Mouse (Mus musculus) right cerebral cortex, adult 18-20 months (tissue): ENCODE results near the gene Wdr72.
A peak's percentile ranks its signal among the peaks of the same experiment; 100 is the strongest.

Experiments
- DNase-seq: peaks from one replicate; pipeline ENCODE4 v3.0.0; 2022; ENCODE audit warnings: mixed read lengths

Gene Wdr72

DNA sequence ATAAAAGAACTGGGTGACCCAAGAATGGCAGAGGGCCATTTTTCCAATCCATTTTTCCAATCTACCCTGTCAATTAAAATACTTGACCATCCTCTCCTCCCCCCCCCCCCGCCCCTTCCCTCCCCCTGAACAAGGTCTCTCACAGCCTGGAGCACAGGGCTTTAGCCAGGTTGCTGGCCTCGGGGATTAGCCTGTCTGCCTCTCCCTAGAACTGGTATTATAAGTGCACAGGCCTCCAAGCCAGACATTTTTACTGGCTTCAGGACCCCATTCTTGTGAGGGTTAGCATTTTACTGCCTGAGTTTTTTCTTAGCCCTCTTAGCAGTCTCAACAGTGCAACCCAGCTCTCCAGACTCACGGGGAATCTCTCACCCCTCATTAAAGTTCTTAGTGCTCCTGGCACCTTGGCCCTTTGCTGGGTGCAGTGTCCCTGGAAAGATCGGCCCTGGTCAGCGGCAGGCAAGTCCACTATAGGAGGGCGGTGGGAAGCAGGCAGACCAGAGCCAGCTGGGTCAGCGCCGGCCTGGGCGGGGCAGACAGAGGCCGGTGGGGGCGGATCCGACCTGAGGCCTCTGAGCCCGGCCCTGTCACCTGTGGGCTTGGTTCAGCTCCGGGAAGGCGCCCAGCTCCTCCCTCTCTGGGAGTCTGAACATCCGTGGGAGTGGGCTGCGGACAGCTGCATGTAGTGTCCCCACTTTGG lies at the start of gene Wdr72:
TSS of gene Wdr72 (plus strand) at position 596 of the 700 bp plus-strand sequence.
- DNase-seq: no peak

GRCm38 (mm10) chr9:74066278-74066677 lies 43.9 kb upstream of the Wdr72 start:
- DNase-seq: peak; percentile 6

GRCm38 (mm10) chr9:74066766-74067165 lies 43.4 kb upstream of the Wdr72 start:
- no peak for DNase-seq

DNA sequence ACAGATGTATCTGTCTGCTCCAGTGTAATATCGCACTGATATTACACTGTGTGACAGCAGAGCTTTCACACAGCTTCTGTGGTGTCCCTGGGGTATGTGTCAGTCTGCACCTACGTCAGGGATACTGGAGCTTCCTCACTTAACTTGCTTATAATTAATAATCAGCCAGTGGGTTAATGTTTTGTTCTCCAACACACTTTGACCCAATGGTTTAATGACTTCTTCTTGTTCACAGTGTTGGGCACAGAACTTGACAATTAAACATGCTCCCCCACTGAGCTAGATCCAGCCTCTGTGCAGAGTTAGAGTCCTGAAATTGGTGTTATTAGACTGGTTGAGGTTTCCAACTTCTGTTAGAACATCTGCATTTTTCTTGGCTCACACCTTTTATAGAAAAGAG lies 34.2 kb upstream of the Wdr72 start:
- DNase-seq: no peak

- no peak for DNase-seq
Observed at GRCm38 (mm10) chr9:74078458-74078857, 31.7 kb upstream of the Wdr72 start.

GRCm38 (mm10) chr9:74080241-74080640 lies 29.9 kb upstream of the Wdr72 start:
- DNase-seq: no peak

GRCm38 (mm10) chr9:74101591-74101990 lies 8.6 kb upstream of the Wdr72 start:
- DNase-seq: no peak

DNA sequence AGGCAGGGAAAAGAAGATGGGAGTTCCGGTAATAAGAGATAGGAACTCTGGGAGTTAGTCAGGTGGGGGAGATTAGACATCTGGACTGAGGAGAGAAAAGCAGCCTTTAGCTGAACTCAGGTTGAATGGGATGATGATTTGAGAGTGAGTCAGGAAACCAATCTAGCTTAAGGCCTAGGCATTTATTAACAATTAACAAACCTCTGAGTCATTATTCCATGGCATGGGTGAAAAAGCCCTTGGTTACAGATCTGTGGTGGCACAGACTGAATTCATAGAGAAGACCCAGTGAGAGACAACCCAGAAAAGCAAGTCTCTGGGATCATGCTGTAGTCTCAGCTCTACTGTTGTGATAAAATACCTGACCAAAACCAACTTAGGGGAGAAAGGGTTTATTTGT lies 7.5 kb upstream of the Wdr72 start:
- DNase-seq: no peak

- DNase-seq: no peak
Observed at GRCm38 (mm10) chr9:74110461-74110816, 283 bp downstream of the Wdr72 start.

GRCm38 (mm10) chr9:74112526-74112925 lies 2.4 kb downstream of the Wdr72 start:
- no peak for DNase-seq

- DNase-seq: no peak
Observed at GRCm38 (mm10) chr9:74126222-74126621, 16.1 kb downstream of the Wdr72 start.

DNA sequence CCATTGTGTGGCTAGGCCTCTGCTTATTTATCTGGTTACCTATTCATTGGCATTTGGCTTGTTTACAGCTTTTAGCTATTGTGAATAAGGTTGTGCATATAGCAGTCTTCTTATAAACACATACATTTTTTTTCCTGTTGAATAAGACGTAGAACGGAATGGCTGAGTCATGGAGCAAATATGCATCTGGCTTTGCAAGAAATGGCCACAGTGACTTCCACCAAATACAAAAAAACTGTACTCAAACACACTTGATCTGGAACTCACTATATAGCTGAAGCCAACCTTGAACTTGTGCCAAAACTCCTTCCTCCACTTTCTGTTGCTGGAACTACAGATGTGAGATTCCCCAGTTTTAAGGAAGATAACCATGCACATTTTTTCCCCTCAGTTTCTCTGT lies 23.9 kb downstream of the Wdr72 start:
- DNase-seq: no peak

GRCm38 (mm10) chr9:74141864-74142263 lies 31.7 kb downstream of the Wdr72 start:
- peak; percentile 59 for DNase-seq

DNA sequence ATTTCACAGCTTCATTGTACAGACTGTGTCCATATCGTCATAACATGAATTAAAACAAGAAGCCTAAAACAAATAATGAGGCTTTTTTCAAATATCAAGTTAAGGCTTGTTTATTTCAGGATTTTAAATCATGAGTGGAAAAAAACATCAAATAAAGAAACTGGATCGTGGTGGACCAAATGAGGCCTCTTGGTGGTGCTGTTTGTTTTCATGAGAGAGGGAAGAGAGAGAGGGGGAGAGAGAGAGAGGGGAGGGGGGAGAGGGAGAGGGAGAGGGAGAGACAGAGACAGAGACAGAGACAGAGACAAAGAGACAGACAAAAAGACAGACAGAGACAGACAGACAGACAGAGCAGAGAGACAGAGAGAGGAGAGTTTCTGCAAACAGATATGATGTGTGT lies 32.5 kb downstream of the Wdr72 start:
- DNase-seq: no peak

DNA sequence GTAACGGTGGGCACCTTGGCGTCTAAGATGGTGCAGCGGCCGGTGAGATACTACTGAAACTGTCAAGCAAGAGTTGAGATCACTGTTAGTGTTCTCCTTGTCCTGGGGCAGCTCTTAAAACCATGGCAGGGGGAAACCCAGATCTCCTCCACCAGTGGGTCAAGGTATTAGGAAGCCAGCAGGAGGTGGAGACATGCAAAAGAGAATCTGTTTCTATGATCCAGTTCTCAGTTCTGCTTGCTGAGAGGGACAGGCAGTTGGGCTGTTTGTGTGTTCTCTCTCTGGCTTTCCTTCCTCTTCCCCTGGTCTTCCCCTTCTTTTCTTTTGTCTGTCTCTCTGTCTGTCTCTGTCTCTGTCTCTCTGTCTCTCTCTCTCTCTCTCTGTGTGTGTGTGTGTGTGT lies 35.0 kb downstream of the Wdr72 start:
- no peak for DNase-seq

DNA sequence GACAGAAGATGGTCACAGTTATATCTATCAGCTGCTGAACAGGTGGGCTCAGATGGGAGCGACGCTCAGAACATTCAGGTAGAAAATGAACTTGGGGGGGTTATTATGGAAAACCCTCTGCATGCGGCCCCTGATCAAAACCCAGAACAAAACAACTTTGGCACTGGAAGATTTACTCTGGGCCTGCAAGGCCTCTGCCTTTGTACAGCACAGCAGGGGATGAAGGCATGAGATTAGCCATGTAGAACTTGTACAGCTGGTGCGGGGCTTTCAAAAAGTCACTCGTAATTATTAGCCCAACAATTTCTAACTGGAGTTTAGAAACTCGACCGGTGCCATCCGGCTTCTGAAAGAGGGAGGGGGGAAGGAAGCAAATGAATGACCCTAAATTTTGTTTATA lies 38.1 kb downstream of the Wdr72 start:
- no peak for DNase-seq

DNA sequence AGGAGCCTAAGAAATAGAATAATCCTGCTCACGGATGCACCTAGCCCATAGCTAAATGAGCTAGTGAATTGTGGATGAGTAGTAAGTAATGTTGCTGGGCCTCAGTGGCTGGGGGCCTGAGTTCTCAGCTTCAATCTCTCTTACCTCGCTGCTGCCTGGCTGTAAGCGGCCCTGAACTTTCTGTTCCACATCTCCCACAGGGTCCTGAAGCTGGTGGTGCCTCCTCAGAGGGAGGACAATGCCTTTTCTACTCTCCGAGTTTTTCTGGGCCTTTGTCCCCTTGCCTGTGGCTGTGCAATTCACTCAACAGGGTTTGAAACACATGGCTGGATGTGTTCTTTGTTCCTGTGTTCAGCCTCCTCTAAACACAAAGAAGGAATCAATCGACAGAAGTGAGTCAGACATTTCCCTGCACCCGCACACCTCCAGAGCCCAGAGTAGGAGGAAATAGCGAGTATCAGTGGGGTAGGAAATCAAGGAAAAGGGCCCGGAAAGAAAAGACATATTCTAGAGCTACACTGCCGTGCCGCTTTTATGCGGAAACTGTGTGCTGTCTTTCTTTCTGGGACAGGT lies 50.3 kb downstream of the Wdr72 start:
- DNase-seq: no peak

GRCm38 (mm10) chr9:74165697-74166096 lies 55.5 kb downstream of the Wdr72 start:
- DNase-seq: no peak

- peak; percentile 2 for DNase-seq
Observed at GRCm38 (mm10) chr9:74169904-74170303, 59.7 kb downstream of the Wdr72 start.

DNA sequence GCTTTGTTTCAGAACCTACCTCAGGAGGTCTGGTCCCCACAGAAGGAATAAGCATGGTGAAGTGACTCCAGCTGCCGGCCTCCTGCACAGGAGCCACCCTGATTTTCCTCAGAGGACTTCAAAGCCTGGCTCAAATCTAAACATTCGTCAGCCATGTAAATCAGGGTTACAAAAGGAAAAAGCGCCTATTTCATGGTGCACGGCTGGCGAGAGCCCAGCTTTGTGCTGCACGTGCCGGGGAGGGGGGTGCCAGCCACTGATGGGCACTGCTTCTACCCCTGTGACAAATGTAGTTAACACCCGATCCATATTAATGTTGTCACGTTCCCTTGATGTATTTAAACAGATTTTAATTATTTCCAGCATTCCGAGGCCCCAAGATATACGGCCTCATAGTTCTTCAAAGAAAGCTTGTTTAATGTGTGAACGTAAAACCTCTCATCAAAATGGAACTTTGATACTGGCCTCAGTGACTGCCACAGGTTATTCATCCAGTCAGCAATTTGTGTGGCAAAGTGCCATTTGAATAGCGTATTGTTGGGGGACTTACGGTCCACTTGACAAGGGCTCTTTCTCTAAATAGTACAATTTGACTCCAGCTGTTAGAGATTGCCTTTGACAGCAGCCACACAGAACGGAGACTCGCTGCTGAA lies 76.7 kb downstream of the Wdr72 start:
- no peak for DNase-seq

DNA sequence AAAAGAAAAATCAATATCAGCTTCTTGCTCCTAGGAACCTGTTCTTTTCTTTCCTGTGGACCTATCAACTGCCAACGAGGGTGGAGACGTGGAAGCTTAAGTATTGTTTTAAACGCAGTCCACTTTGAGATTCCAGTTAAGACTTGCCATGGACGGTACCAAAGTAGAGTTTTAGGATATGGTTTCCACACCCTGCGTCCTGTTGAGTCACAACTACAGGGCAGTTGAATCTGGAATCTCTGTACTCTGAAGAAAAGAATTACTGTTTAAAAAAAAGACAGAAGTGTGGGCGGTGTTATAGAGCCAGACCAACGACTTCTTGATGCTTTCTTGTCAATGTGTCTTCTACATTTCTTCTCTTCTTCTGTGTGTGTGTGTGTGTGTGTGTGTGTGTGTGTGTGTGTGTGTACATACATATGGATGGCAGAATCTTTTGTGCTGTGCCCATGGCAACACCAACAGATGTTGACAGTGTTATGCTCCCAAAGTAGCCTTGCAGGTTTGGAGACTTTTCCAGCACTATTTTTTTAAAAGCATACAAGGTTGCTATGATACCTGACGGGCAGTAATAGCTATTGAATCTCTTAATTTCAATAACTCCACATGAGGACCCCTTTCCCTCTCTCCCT lies 77.4 kb downstream of the Wdr72 start:
- DNase-seq: no peak

- DNase-seq: no peak
Observed at GRCm38 (mm10) chr9:74194898-74195297, 84.7 kb downstream of the Wdr72 start.

GRCm38 (mm10) chr9:74228272-74228671 lies 118.1 kb downstream of the Wdr72 start:
- no peak for DNase-seq

DNA sequence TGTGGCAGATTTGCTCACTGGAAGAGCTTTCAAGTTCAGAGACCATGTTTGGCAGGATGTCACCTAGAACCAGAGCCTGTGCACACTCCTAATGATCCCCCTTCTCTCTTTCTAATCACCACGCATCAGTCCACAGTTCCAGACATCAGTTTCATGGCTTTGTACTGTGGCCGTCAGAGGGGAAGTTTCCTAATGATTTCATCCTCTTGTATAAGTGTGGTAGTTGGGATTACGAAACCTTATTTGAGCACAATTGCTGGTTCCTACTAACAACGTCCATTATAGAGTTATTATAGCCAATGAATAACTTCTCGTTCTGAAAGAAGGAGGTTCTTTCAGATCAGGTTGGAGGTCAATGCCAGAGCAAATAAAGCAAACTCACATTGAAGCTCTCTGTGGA lies 131.1 kb downstream of the Wdr72 start:
- no peak for DNase-seq
